Mouse (Mus musculus) embryonic facial prominence, embryonic 15.5 days (tissue): ENCODE measurements around the gene Syde1. TPM values are rescaled to one million over a fixed set of nuclear protein-coding genes. Genes with fewer than 3 reads are reported as not detected.

Experiments
- ATAC-seq: fragments of 200-750 bp; cut with Nextera tagmentation; 2 replicates; pipeline ENCODE4 v1.8.0; 2017; ENCODE audit warnings: low read depth, moderate TSS enrichment; ENCODE audit not compliant: insufficient number of reproducible peaks, low FRiP score, low TSS enrichment
- H3K27ac ChIP-seq: fragments of 300-500 bp; sonication (generic); replicated peaks from 2 replicates; pipeline ENCODE4 v1.5.1; 2015; ENCODE audit warnings: mild to moderate bottlenecking, inconsistent platforms
- H3K27me3 ChIP-seq: fragments of 300-500 bp; sonication (generic); 2 replicates; pipeline ENCODE4 v1.6.1; 2015; ENCODE audit warnings: inconsistent platforms
- H3K36me3 ChIP-seq: fragments of 300-500 bp; sonication (generic); 2 replicates; pipeline ENCODE4 v1.6.1; 2015; ENCODE audit warnings: mild to moderate bottlenecking, inconsistent platforms
- H3K4me1 ChIP-seq: fragments of 300-500 bp; sonication (generic); 2 replicates; pipeline ENCODE4 v1.6.1; 2015; ENCODE audit warnings: inconsistent platforms
- H3K4me2 ChIP-seq: fragments of 300-500 bp; sonication (generic); replicated peaks from 2 replicates; pipeline ENCODE4 v1.6.1; 2015; ENCODE audit warnings: mild to moderate bottlenecking, inconsistent platforms
- H3K4me3 ChIP-seq: fragments of 300-500 bp; sonication (generic); replicated peaks from 2 replicates; pipeline ENCODE4 v1.5.1; 2015; ENCODE audit warnings: mild to moderate bottlenecking, inconsistent platforms
- H3K9ac ChIP-seq: fragments of 300-500 bp; sonication (generic); 2 replicates; pipeline ENCODE4 v1.6.1; 2015; ENCODE audit warnings: inconsistent platforms
- H3K9me3 ChIP-seq: fragments of 300-500 bp; sonication (generic); replicated peaks from 2 replicates; pipeline ENCODE4 v1.6.1; 2016; ENCODE audit warnings: inconsistent platforms
- WGBS: fragments of 180-500 bp; shearing (Covaris S2); methylation state at CpG from one replicate; pipeline ENCODE4 v1.1.7; 2015; 5-methylcytosine and 5-hydroxymethylcytosine counted together
- polyA plus RNA-seq: library from polyadenylated mRNA; unstranded; fragments of >200 nt; fragmentation: Nextera tagmentation; extraction: Ambion mirVana; gene quantifications from 2 replicates; pipeline ENCODE4 v1.2.1, GENCODE M21; 2015

The Syde1 gene
- polyA plus RNA-seq, 1 experiment from 2014 or later: 20.2 TPM

DNA sequence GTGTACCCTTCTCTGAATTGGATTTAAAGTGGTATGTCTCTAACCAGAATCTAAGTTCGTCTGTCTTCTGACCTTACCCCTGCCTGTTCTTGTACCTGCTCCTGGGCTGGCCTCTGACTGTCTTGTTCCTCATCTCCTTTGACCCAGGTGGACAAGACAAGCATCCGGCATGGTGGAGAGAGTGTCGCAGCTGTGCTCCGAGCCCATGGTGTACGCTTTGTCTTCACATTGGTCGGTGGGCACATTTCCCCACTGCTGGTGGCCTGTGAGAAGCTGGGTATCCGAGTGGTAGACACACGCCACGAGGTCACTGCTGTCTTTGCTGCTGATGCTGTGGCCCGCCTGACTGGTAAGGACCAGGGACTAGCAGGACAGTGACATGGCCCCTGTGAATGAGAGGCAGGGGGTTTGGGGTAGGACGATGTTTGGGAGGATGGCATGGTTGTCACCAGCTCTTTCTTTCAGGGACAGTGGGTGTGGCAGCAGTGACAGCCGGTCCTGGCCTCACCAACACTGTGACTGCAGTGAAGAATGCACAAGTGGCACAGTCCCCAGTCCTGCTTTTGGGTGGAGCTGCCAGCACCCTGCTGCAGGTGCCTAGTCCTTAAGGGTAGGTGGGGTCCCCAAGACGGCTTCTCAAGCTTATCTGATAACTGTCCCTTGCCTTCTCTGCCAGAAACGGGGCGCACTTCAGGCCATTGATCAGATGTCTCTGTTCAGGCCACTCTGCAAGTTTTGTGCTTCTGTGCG, 15.2 kb downstream of the Syde1 start:
- no peak for ATAC-seq
- no peak overlapping the region for H3K27ac ChIP-seq
- no peak overlapping the region for H3K9ac ChIP-seq
- no peak overlapping the region for H3K4me3 ChIP-seq
- 92% methylated on average over 16 of the region's 16 CpGs for WGBS
- no peaks in the 10 kb centered on the region for H3K27me3 ChIP-seq
- H3K4me1 ChIP-seq: peaks cover 20% of the 10 kb centered on the region
- H3K4me2 ChIP-seq: no peak overlapping the region
- no peaks in the 10 kb centered on the region for H3K9me3 ChIP-seq
- peaks cover 48% of the 10 kb centered on the region for H3K36me3 ChIP-seq

DNA sequence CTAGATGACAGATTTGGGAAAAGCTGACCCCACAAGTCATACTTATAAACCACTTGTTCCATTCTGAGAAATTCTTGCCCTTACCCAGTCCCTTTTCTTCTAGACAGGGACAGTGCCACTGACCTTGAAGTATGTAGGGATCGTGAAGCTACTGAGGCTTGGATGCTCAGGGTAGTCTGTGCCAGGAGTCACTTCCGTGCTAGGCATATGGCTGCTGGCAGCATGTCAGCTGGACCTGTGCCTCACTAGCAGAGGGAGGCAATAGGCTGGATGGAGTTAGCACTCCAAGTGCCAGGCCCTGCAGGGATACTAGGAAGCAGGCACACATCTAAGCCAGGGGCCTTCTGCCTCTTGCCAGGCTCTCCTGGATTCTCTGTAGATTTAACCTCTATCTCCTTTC, 16.1 kb downstream of the Syde1 start:
- Histone ChIP-seq H3K9ac (peak overlapping the region; percentile 57; the same call in 1 of the 2 replicates), H3K4me3 (peak overlapping the region; percentile 63), H3K9me3 (no peaks in the 10 kb centered on the region), H3K4me1 (peaks cover 21% of the 10 kb centered on the region), H3K4me2 (peak overlapping the region; percentile 69), H3K27me3 (no peaks in the 10 kb centered on the region), H3K36me3 (peaks cover 39% of the 10 kb centered on the region), H3K27ac (peak overlapping the region; percentile 98)
- WGBS: 53% methylated on average over 2 of the region's 2 CpGs
- no peak for ATAC-seq

DNA sequence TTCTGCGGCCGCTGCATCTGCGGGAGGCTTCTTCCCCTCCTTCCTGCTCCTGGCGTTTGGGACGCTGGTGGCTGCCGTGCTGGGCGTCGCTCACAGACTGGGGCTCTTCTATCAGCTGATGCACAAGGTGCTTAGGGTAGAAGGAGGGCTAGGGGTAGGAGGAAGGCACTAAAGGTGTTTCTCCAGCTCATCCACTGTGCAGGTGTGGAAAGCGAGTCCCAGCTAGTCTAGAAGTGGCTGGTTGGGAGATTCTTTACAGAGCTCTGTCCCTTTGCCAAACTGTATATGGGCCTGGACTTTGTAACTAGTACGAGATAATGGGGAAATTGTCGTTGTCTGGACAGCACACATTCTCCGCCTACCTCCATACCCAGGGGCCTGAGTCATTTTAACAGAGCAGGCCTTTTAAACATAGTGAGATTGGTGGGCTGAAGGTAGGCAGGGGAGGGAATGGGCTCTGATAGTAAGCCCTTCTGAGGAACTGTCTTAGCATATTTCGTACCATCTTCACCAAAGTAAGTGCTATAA, 16.6 kb downstream of the Syde1 start:
- 13% methylated on average over 13 of the region's 13 CpGs for WGBS
- peak; percentile 3; the same call in 1 of the 2 replicates for ATAC-seq
- Histone ChIP-seq H3K4me1 (peaks cover 21% of the 10 kb centered on the region), H3K9me3 (no peaks in the 10 kb centered on the region), H3K4me2 (peak overlapping the region; percentile 69), H3K4me3 (peak overlapping the region; percentile 63), H3K27ac (peak overlapping the region; percentile 98), H3K27me3 (no peaks in the 10 kb centered on the region), H3K9ac (peak overlapping the region; percentile 57), H3K36me3 (peaks cover 33% of the 10 kb centered on the region)

DNA sequence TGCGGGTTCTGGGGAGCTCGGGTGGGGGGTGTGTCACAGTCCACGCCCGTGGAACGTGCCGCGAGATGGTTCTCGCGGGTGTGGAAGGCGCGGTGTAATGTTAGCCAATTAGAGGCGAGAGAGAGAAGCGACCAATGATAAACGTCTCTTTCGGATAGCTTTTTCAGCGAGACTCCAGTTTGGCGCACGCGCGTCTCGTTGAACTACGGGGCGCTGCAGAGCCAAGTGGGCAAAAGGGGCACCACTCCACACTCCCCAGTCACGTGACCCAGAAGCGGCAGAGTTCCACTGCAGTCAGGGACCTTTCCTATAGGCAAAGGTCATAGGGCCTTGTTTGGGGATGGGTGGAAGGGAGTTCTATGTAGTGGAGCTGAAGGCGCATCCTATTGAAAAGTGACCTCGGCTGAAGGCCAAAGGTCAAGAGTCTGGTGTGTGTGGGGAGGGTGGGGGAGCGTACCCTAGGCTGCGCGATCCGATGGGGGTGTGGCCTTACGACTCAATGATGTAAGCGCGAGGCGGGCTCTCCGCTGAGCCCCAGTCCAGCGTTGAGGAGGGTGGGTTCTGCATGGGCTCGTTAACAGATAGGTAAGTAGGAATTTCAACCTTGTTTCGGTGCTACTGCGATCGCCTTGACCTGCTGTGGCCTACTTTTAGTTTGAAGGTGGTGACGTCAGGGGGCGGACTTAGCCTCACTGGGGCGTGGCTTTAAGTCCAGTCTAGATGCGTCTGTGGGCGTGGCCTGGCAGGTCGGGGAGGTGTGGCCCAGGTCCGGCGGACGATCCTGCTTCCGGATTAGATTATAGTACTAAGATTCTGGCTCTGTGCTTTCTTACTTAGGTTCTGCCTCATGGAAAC, 17.3 kb downstream of the Syde1 start, which contains the start of gene Ilvbl:
Gene Ilvbl, plus strand, starts transcription at position 97 of the 855 bp plus-strand sequence.
- under 1% methylated on average over 51 of the region's 51 CpGs for WGBS
- H3K4me1 ChIP-seq: peaks cover 21% of the 10 kb centered on the region
- H3K9me3 ChIP-seq: no peaks in the 10 kb centered on the region
- peak within 1 kb of the TSS; percentile 98 for H3K27ac ChIP-seq
- H3K36me3 ChIP-seq: peaks cover 26% of the 10 kb centered on the region
- no peaks in the 10 kb centered on the region for H3K27me3 ChIP-seq
- H3K4me2 ChIP-seq: peak within 1 kb of the TSS; percentile 69
- ATAC-seq: peak; percentile 88
- peak within 1 kb of the TSS; percentile 63 for H3K4me3 ChIP-seq
- peak within 1 kb of the TSS; percentile 57 for H3K9ac ChIP-seq

DNA sequence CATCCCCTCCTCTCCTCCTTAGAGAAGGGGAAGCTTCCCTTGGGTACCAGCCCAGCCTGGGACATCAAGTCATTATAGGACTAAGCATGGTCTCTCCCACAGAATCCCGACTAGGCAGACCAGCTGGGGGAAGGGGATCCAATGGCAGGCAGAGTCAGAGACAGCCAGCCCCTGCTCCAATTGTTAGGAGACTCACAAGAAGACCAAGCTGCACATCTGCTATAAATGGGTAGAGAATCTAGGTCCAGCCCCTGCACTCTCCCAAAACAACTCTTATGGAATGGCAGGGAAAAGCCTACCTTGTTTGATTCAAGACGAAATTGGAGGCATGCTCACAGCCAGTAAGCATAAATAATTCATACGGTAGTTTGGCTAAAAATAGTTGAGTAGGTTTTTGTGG, 18.5 kb downstream of the Syde1 start:
- Histone ChIP-seq H3K27me3 (no peaks in the 10 kb centered on the region), H3K4me2 (no peak overlapping the region), H3K36me3 (peaks cover 14% of the 10 kb centered on the region), H3K9me3 (no peaks in the 10 kb centered on the region), H3K4me1 (peaks cover 21% of the 10 kb centered on the region), H3K27ac (peak overlapping the region; percentile 98), H3K9ac (no peak overlapping the region), H3K4me3 (no peak overlapping the region)
- no peak for ATAC-seq
- 58% methylated on average over 3 of the region's 3 CpGs for WGBS

DNA sequence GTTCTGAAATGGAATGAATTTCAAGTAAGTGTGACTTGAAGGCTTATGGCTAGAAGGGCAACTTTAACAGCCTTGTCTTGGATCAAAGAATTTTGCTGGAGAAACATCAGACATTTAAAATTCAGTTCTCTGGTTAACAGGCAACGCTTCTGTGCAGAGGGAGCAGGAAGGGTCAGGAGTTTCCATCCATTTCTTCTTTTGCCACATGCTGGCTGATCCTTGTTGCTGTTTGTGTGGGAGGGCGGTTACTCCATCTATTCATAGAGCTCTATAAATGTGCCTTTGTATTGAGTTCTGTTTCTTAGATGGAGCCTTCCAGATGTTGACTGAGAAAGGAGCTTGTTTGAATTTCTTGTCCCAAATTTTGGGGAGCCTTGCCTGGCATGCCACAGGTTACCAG, 20.9 kb downstream of the Syde1 start:
- H3K4me2 ChIP-seq: no peak overlapping the region
- H3K36me3 ChIP-seq: no peaks in the 10 kb centered on the region
- no peak overlapping the region for H3K9ac ChIP-seq
- no peaks in the 10 kb centered on the region for H3K27me3 ChIP-seq
- H3K4me3 ChIP-seq: no peak overlapping the region
- 0 out of 2 replicates have a peak overlapping the region, but pooled peaks have one; percentile 28 for H3K27ac ChIP-seq
- 46% methylated on average over 2 of the region's 2 CpGs for WGBS
- ATAC-seq: no peak
- H3K9me3 ChIP-seq: no peaks in the 10 kb centered on the region
- H3K4me1 ChIP-seq: peaks cover 19% of the 10 kb centered on the region

DNA sequence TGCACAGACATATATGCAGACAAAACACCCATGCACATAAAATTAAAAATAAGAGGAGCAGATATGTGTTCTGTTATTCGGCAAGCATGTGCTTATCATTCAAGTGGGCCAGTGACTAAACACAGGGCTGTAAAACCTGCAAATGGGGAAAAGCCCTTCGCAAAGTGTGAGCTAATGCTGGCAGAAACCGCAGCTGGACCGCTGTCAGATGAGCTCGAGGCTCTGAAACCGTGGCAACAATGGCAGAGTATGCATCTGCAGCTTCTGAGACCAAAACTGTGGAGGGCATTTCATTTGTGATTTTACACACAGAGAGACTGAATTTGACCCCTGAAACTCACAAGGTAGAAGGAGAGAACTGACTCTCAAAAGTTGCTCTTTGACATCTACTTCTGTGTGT, 21.3 kb downstream of the Syde1 start:
- Histone ChIP-seq H3K9ac (no peak overlapping the region), H3K4me2 (no peak overlapping the region), H3K36me3 (no peaks in the 10 kb centered on the region), H3K9me3 (no peaks in the 10 kb centered on the region), H3K27me3 (no peaks in the 10 kb centered on the region), H3K4me3 (no peak overlapping the region), H3K27ac (0 out of 2 replicates have a peak overlapping the region, but pooled peaks have one; percentile 28), H3K4me1 (peaks cover 14% of the 10 kb centered on the region)
- no peak for ATAC-seq
- WGBS: 56% methylated on average over 6 of the region's 6 CpGs

DNA sequence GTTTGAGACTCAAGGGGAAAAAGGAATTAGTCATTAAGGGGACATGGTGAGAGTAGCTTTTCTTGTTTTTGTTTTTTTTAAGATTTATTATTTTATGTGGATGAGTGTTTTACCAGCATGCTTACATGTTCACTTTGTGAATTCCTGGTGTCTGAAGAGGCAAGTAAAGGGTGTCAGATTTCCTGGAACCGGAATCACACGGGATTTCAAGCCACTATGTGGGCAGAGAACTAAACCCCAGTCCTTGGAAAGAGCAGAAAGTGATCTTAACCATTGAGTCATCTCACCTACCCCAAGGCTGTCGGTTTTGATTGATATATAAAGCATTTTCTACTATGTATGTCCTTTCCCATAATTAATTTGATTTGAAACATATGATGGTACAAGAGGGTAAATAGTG, 22.1 kb downstream of the Syde1 start:
- no peak overlapping the region for H3K9ac ChIP-seq
- H3K4me1 ChIP-seq: peaks cover 10% of the 10 kb centered on the region
- no peak overlapping the region for H3K4me2 ChIP-seq
- H3K9me3 ChIP-seq: no peaks in the 10 kb centered on the region
- H3K36me3 ChIP-seq: no peaks in the 10 kb centered on the region
- no peak for ATAC-seq
- WGBS: 42% methylated on average over 3 of the region's 3 CpGs
- no peak overlapping the region for H3K4me3 ChIP-seq
- H3K27me3 ChIP-seq: no peaks in the 10 kb centered on the region
- H3K27ac ChIP-seq: no peak overlapping the region

DNA sequence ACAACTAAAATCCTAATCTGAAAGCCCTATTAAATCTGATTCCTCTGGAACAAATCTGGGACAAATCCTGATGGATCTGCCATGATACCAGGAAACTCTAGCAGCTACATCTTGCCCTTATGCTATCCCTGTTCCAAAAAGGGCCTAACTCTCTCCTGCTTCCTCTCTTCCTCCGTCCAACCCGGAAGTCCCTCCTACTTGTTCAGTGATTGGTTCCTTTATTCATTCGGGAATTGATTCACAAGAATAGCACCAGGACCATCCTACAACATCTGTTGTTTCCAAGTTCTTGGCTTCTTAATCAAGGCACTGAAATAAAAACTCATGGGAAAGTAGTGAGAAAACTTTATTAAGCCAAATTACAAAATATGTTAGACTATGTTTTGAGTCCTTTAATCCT, 22.6 kb downstream of the Syde1 start:
- H3K27me3 ChIP-seq: no peaks in the 10 kb centered on the region
- no peak overlapping the region for H3K4me2 ChIP-seq
- no peak overlapping the region for H3K4me3 ChIP-seq
- ATAC-seq: no peak
- H3K9ac ChIP-seq: no peak overlapping the region
- H3K27ac ChIP-seq: no peak overlapping the region
- 63% methylated on average over 3 of the region's 3 CpGs for WGBS
- no peaks in the 10 kb centered on the region for H3K9me3 ChIP-seq
- H3K4me1 ChIP-seq: peaks cover 10% of the 10 kb centered on the region
- H3K36me3 ChIP-seq: no peaks in the 10 kb centered on the region

DNA sequence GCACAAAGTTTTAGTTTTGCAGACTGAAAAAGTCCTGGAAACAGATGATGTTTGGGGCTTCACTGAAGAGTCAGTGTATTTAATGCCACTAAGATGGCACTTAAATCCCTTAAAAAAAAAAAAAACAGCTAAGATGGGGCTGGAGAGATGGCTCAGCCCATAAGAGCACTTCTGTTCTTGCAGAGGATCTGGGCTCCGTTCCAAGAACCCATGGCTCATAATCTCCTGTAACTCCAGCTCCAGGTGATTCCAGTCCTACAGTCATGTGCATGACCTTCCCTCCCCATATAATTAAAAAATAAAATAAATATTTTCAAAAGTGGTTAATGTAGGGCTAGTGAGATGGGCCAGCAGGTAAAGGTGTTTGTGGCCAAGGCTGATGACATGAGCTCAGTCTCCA, 26.7 kb downstream of the Syde1 start:
- no peaks in the 10 kb centered on the region for H3K9me3 ChIP-seq
- no peaks in the 10 kb centered on the region for H3K36me3 ChIP-seq
- no peak overlapping the region for H3K4me2 ChIP-seq
- ATAC-seq: no peak
- H3K27me3 ChIP-seq: no peaks in the 10 kb centered on the region
- 83% methylated on average over 1 of the region's 1 CpGs for WGBS
- H3K4me1 ChIP-seq: no peaks in the 10 kb centered on the region
- H3K9ac ChIP-seq: no peak overlapping the region
- no peak overlapping the region for H3K4me3 ChIP-seq
- no peak overlapping the region for H3K27ac ChIP-seq

DNA sequence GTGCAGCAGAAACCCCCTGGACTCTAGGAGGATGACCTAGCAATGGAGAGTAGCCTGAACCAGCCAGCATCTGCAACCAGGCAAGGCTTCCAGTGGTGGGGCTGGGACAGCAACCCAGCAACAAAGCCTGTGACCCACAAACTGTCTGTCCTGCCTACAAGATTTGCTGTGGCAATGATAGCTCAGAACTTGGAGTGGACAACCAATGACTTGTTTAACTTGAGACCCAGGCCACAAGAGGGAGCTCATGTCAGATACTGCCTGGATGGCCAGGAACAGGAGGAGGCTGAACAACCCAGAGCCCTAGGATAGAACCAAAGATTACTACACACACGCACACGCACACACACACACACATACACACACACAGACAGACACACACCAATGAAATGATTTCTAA, 50.8 kb downstream of the Syde1 start:
- Histone ChIP-seq H3K27ac (no peak overlapping the region), H3K4me1 (no peaks in the 10 kb centered on the region), H3K4me2 (no peak overlapping the region), H3K9me3 (no peaks in the 10 kb centered on the region), H3K27me3 (no peaks in the 10 kb centered on the region), H3K4me3 (no peak overlapping the region), H3K36me3 (no peaks in the 10 kb centered on the region), H3K9ac (no peak overlapping the region)
- 56% methylated on average over 2 of the region's 2 CpGs for WGBS
- no peak for ATAC-seq
